Mouse (Mus musculus): ENCODE data around the gene Ddb1. TPM values are rescaled to one million over a fixed set of nuclear protein-coding genes. Genes with fewer than 3 reads are reported as not detected.

Gene Ddb1
- total and polyA plus RNA-seq, 3 experiments, result 71.1 to 153 (median 133) TPM

GRCm38 (mm10) chr19:10671319-10671718, 66.2 kb downstream of the Ddb1 start:
- intact Hi-C loops (cut with DNase I), result no loop called here
- WGBS, result 86% methylated on average over 4 of the region's 4 CpGs
- Histone ChIP-seq H3K4me3 (no peak overlapping the region), H3K79me2 (replicated peaks; ENCODE audit: control insufficient read depth, insufficient read depth, low read length) (no peaks in the 10 kb centered on the region), H3K27me3 (ENCODE audit: control insufficient read depth, insufficient read depth, low read length) (no peaks in the 10 kb centered on the region), H3K4me1 (ENCODE audit: control insufficient read depth, insufficient read depth, low read length) (no peaks in the 10 kb centered on the region), H3K36me3 (ENCODE audit: control insufficient read depth, insufficient read depth, low read length) (no peaks in the 10 kb centered on the region), H3K9ac (ENCODE audit: low read depth, low read length) (no peak overlapping the region), H3K27ac (no peak overlapping the region)
- no peak for DNase-seq
- TF ChIP-seq POLR2A (IDR thresholded peaks at IDR 0.05; ENCODE audit: insufficient read depth, low read depth, low read length) (no peak), CTCF (IDR thresholded peaks at IDR 0.05) (no peak), EP300 (IDR thresholded peaks at IDR 0.05; ENCODE audit: insufficient read depth, low read depth, low read length) (no peak)

GRCm38 (mm10) chr19:10671854-10672417, 66.8 kb downstream of the Ddb1 start:
- TF ChIP-seq EP300 (IDR thresholded peaks at IDR 0.05; ENCODE audit: insufficient read depth, low read depth, low read length) (no peak), POLR2A (IDR thresholded peaks at IDR 0.05; ENCODE audit: insufficient read depth, low read depth, low read length) (no peak), CTCF (IDR thresholded peaks at IDR 0.05) (no peak)
- H3K27me3 ChIP-seq (ENCODE audit: control insufficient read depth, insufficient read depth, low read length), result no peaks in the 10 kb centered on the region
- no peak overlapping the region for H3K4me3 ChIP-seq
- no peaks in the 10 kb centered on the region for H3K4me1 ChIP-seq (ENCODE audit: control insufficient read depth, insufficient read depth, low read length)
- no peak overlapping the region for H3K27ac ChIP-seq
- H3K9ac ChIP-seq (ENCODE audit: low read depth, low read length), result no peak overlapping the region
- intact Hi-C loops (cut with DNase I), result no loop called here
- 79% methylated on average over 9 of the region's 9 CpGs for WGBS
- H3K79me2 ChIP-seq (replicated peaks; ENCODE audit: control insufficient read depth, insufficient read depth, low read length), result no peaks in the 10 kb centered on the region
- no peaks in the 10 kb centered on the region for H3K36me3 ChIP-seq (ENCODE audit: control insufficient read depth, insufficient read depth, low read length)
- no peak for DNase-seq

- TF ChIP-seq CTCF (IDR thresholded peaks at IDR 0.05), result no peak
- TF ChIP-seq POLR2A (IDR thresholded peaks at IDR 0.05; ENCODE audit: insufficient read depth, low read depth, low read length), result no peak
- TF ChIP-seq EP300 (IDR thresholded peaks at IDR 0.05; ENCODE audit: insufficient read depth, low read depth, low read length), result no peak
- no peaks in the 10 kb centered on the region for H3K79me2 ChIP-seq (replicated peaks; ENCODE audit: control insufficient read depth, insufficient read depth, low read length)
- 70% methylated on average over 1 of the region's 1 CpGs for WGBS
Measured at GRCm38 (mm10) chr19:10673275-10673674, 68.1 kb downstream of the Ddb1 start.

GRCm38 (mm10) chr19:10676656-10677055, 71.5 kb downstream of the Ddb1 start:
- Histone ChIP-seq H3K9ac (ENCODE audit: low read depth, low read length) (no peak overlapping the region), H3K4me1 (ENCODE audit: control insufficient read depth, insufficient read depth, low read length) (no peaks in the 10 kb centered on the region), H3K27me3 (ENCODE audit: control insufficient read depth, insufficient read depth, low read length) (no peaks in the 10 kb centered on the region), H3K79me2 (replicated peaks; ENCODE audit: control insufficient read depth, insufficient read depth, low read length) (no peaks in the 10 kb centered on the region), H3K4me3 (no peak overlapping the region), H3K27ac (no peak overlapping the region), H3K36me3 (ENCODE audit: control insufficient read depth, insufficient read depth, low read length) (no peaks in the 10 kb centered on the region)
- no peak for DNase-seq
- 72% methylated on average over 16 of the region's 16 CpGs for WGBS
- intact Hi-C loops (cut with DNase I), result no loop called here
- TF ChIP-seq POLR2A (IDR thresholded peaks at IDR 0.05; ENCODE audit: insufficient read depth, low read depth, low read length), result no peak
- no peak for TF ChIP-seq CTCF (IDR thresholded peaks at IDR 0.05)
- TF ChIP-seq EP300 (IDR thresholded peaks at IDR 0.05; ENCODE audit: insufficient read depth, low read depth, low read length), result no peak

More at GRCm38 (mm10) chr19:10673275-10673674, 68.1 kb downstream of the Ddb1 start:
- no peak overlapping the region for H3K9ac ChIP-seq (ENCODE audit: low read depth, low read length)
- H3K4me3 ChIP-seq, result no peak overlapping the region
- no peak for DNase-seq
- intact Hi-C loops (cut with DNase I), result no loop called here
- no peaks in the 10 kb centered on the region for H3K36me3 ChIP-seq (ENCODE audit: control insufficient read depth, insufficient read depth, low read length)
- H3K27me3 ChIP-seq (ENCODE audit: control insufficient read depth, insufficient read depth, low read length), result no peaks in the 10 kb centered on the region
- H3K4me1 ChIP-seq (ENCODE audit: control insufficient read depth, insufficient read depth, low read length), result no peaks in the 10 kb centered on the region
- no peak overlapping the region for H3K27ac ChIP-seq

- DNase-seq, result peak; percentile 73 to 85
- Histone ChIP-seq H3K79me2 (replicated peaks; ENCODE audit: control insufficient read depth, insufficient read depth, low read length) (no peaks in the 10 kb centered on the region), H3K36me3 (ENCODE audit: control insufficient read depth, insufficient read depth, low read length) (no peaks in the 10 kb centered on the region), H3K27ac (no peak within 1 kb of the TSS), H3K9ac (ENCODE audit: low read depth, low read length) (no peak within 1 kb of the TSS), H3K4me3 (no peak within 1 kb of the TSS), H3K27me3 (ENCODE audit: control insufficient read depth, insufficient read depth, low read length) (no peaks in the 10 kb centered on the region), H3K4me1 (ENCODE audit: control insufficient read depth, insufficient read depth, low read length) (no peaks in the 10 kb centered on the region)
- TF ChIP-seq CTCF (IDR thresholded peaks at IDR 0.05), result peak; percentile 95
- no peak for TF ChIP-seq POLR2A (IDR thresholded peaks at IDR 0.05; ENCODE audit: insufficient read depth, low read depth, low read length)
- TF ChIP-seq EP300 (IDR thresholded peaks at IDR 0.05; ENCODE audit: insufficient read depth, low read depth, low read length), result peak; percentile 75; the same call in 1 of the 2 replicates
- intact Hi-C loops (cut with DNase I), result loop anchor here (1.0 kb wide), 1 partner anchor 31 kb away; no protein-coding TSS in a partner anchor
- WGBS, result 27% methylated on average over 6 of the region's 6 CpGs
Measured at GRCm38 (mm10) chr19:10677915-10678771, 73.0 kb downstream of the Ddb1 start, which contains the start of gene Pga5. Pga5 (minus strand) TSS chr19:10678071.

GRCm38 (mm10) chr19:10678772-10679067, 73.6 kb downstream of the Ddb1 start:
- intact Hi-C loops (cut with DNase I), result loop anchor here (1.0 kb wide), 1 partner anchor 31 kb away; no protein-coding TSS in a partner anchor
- Histone ChIP-seq H3K4me3 (no peak overlapping the region), H3K9ac (ENCODE audit: low read depth, low read length) (no peak overlapping the region), H3K27ac (no peak overlapping the region), H3K27me3 (ENCODE audit: control insufficient read depth, insufficient read depth, low read length) (no peaks in the 10 kb centered on the region), H3K36me3 (ENCODE audit: control insufficient read depth, insufficient read depth, low read length) (no peaks in the 10 kb centered on the region), H3K79me2 (replicated peaks; ENCODE audit: control insufficient read depth, insufficient read depth, low read length) (no peaks in the 10 kb centered on the region), H3K4me1 (ENCODE audit: control insufficient read depth, insufficient read depth, low read length) (no peaks in the 10 kb centered on the region)
- TF ChIP-seq POLR2A (IDR thresholded peaks at IDR 0.05; ENCODE audit: insufficient read depth, low read depth, low read length) (no peak), CTCF (IDR thresholded peaks at IDR 0.05) (no peak), EP300 (IDR thresholded peaks at IDR 0.05; ENCODE audit: insufficient read depth, low read depth, low read length) (no peak)
- WGBS, result 78% methylated on average over 1 of the region's 1 CpGs
- no peak for DNase-seq

Other genes starting within 250 kb of the Ddb1 start
- gene Syt7, start 216.2 kb upstream of the Ddb1 start, total RNA-seq (2021), result 10 to 100 TPM; 35.7 to 38.6 TPM
- gene Syt7, start 216.2 kb upstream of the Ddb1 start, polyA plus RNA-seq (2012; rRNA removed), result 17.6 and 20.1 TPM in 2 replicates
- gene Lrrc10b, start 147.9 kb upstream of the Ddb1 start, total RNA-seq (2021), result 1 to 10 TPM; 1.7 to 2.3 TPM
- 0.12 and 1.2 TPM in 2 replicates for gene Lrrc10b, start 147.9 kb upstream of the Ddb1 start, polyA plus RNA-seq (2012; rRNA removed)
- gene Ppp1r32, start 122.4 kb upstream of the Ddb1 start, total RNA-seq (2021), result under 1 TPM; 0.16 to 0.29 TPM
- gene Ppp1r32, start 122.4 kb upstream of the Ddb1 start, polyA plus RNA-seq (2012; rRNA removed), result 0.20 and 1.1 TPM in 2 replicates
- gene Cpsf7, start 80.1 kb upstream of the Ddb1 start, total RNA-seq (2021), result 10 to 100 TPM; 23.8 to 25.2 TPM
- gene Cpsf7, start 80.1 kb upstream of the Ddb1 start, polyA plus RNA-seq (2012; rRNA removed), result 20.6 and 37.7 TPM in 2 replicates
- gene Sdhaf2, start 79.2 kb upstream of the Ddb1 start, total RNA-seq (2021), result 10 to 100 TPM; 65.5 to 77.9 TPM
- 45.7 and 74.6 TPM in 2 replicates for gene Sdhaf2, start 79.2 kb upstream of the Ddb1 start, polyA plus RNA-seq (2012; rRNA removed)
- 1 to 10 TPM; 5.5 to 5.8 TPM for gene Tmem216, start 49.1 kb upstream of the Ddb1 start, total RNA-seq (2021)
- gene Tmem216, start 49.1 kb upstream of the Ddb1 start, polyA plus RNA-seq (2012; rRNA removed), result 13.0 and 19.2 TPM in 2 replicates
- 10 to 100 TPM; 11.3 TPM for gene Cyb561a3, start 28.2 kb upstream of the Ddb1 start, total RNA-seq (2021)
- 24.3 and 32.2 TPM in 2 replicates for gene Cyb561a3, start 28.2 kb upstream of the Ddb1 start, polyA plus RNA-seq (2012; rRNA removed)
- gene Tmem138, start 28.0 kb upstream of the Ddb1 start, total RNA-seq (2021), result 1 to 10 TPM; 1.9 to 2.7 TPM
- gene Tmem138, start 28.0 kb upstream of the Ddb1 start, polyA plus RNA-seq (2012; rRNA removed), result 6.2 and 6.7 TPM in 2 replicates
- 1 to 10 TPM; 8.2 to 9.6 TPM for gene Tkfc, start 327 bp downstream of the Ddb1 start, total RNA-seq (2021)
- gene Tkfc, start 327 bp downstream of the Ddb1 start, polyA plus RNA-seq (2012; rRNA removed), result 7.4 and 9.1 TPM in 2 replicates
- gene Vwce, start 28.9 kb downstream of the Ddb1 start, total RNA-seq (2021), result not detected
- gene Vwce, start 28.9 kb downstream of the Ddb1 start, polyA plus RNA-seq (2012; rRNA removed), result not detected in 2 replicates
- not detected for gene Pga5, start 72.7 kb downstream of the Ddb1 start, total RNA-seq (2021)
- gene Pga5, start 72.7 kb downstream of the Ddb1 start, polyA plus RNA-seq (2012; rRNA removed), result not detected in 2 replicates
- 10 to 100 TPM; 18.6 to 20.7 TPM for gene Vps37c, start 83.4 kb downstream of the Ddb1 start, total RNA-seq (2021)
- 23.7 and 24.6 TPM in 2 replicates for gene Vps37c, start 83.4 kb downstream of the Ddb1 start, polyA plus RNA-seq (2012; rRNA removed)
- under 1 TPM; 0.11 to 0.26 TPM for gene Cd5, start 133.7 kb downstream of the Ddb1 start, total RNA-seq (2021)
- 0.35 and 0.80 TPM in 2 replicates for gene Cd5, start 133.7 kb downstream of the Ddb1 start, polyA plus RNA-seq (2012; rRNA removed)
- under 1 TPM in 1 of 2 experiments, not detected in 1; 0.07 TPM for gene Cd6, start 224.7 kb downstream of the Ddb1 start, total RNA-seq (2021)
- 0.44 and 0.76 TPM in 2 replicates for gene Cd6, start 224.7 kb downstream of the Ddb1 start, polyA plus RNA-seq (2012; rRNA removed)
- 1 to 10 TPM; 2.1 to 2.3 TPM for gene Slc15a3, start 234.4 kb downstream of the Ddb1 start, total RNA-seq (2021)
- 3.9 and 4.9 TPM in 2 replicates for gene Slc15a3, start 234.4 kb downstream of the Ddb1 start, polyA plus RNA-seq (2012; rRNA removed)